Mouse (Mus musculus): ENCODE results near the gene Drg2. TPM values are rescaled to one million over a fixed set of nuclear protein-coding genes. Genes with fewer than 3 reads are reported as not detected.

The Drg2 gene
- polyA plus RNA-seq, 1 experiment = 80.6 TPM

GRCm38 (mm10) chr11:60442896-60443295, 11.5 kb upstream of the Drg2 start:
- Histone ChIP-seq H3K79me3 (ENCODE audit: low read depth) (no peaks in the 10 kb centered on the region), H3ac (ENCODE audit: control insufficient read depth, insufficient read length, low read depth) (no peak overlapping the region), H3K4me3 (ENCODE audit: insufficient read depth, poor library complexity, severe bottlenecking) (no peak overlapping the region), H3K36me3 (ENCODE audit: control insufficient read depth, insufficient read depth) (peaks cover 40% of the 10 kb centered on the region), H3K27me3 (ENCODE audit: control insufficient read depth, insufficient read depth, insufficient read length) (no peaks in the 10 kb centered on the region), H3K79me2 (ENCODE audit: control insufficient read depth, insufficient read depth) (no peaks in the 10 kb centered on the region)
- TF ChIP-seq CEBPB (IDR thresholded peaks at IDR 0.05; ENCODE audit: low read depth) = no peak

GRCm38 (mm10) chr11:60444007-60444406, 10.4 kb upstream of the Drg2 start:
- Histone ChIP-seq H3K79me3 (ENCODE audit: low read depth) (no peaks in the 10 kb centered on the region), H3ac (ENCODE audit: control insufficient read depth, insufficient read length, low read depth) (no peak overlapping the region), H3K36me3 (ENCODE audit: control insufficient read depth, insufficient read depth) (peaks cover 29% of the 10 kb centered on the region), H3K4me3 (ENCODE audit: insufficient read depth, poor library complexity, severe bottlenecking) (no peak overlapping the region), H3K79me2 (ENCODE audit: control insufficient read depth, insufficient read depth) (no peaks in the 10 kb centered on the region), H3K27me3 (ENCODE audit: control insufficient read depth, insufficient read depth, insufficient read length) (no peaks in the 10 kb centered on the region)
- TF ChIP-seq FOSL1 (IDR thresholded peaks at IDR 0.05; ENCODE audit: insufficient read depth, low read length, poor library complexity, severe bottlenecking) = no peak

GRCm38 (mm10) chr11:60454745-60455087, 325 bp downstream of the Drg2 start:
- Histone ChIP-seq H3ac (ENCODE audit: control insufficient read depth, insufficient read length, low read depth) (peak overlapping the region; percentile 85), H3K36me3 (ENCODE audit: control insufficient read depth, insufficient read depth) (peaks cover 35% of the 10 kb centered on the region), H3K4me3 (ENCODE audit: insufficient read depth, poor library complexity, severe bottlenecking) (peak overlapping the region; percentile 98), H3K79me2 (ENCODE audit: control insufficient read depth, insufficient read depth) (peaks cover 38% of the 10 kb centered on the region), H3K27me3 (ENCODE audit: control insufficient read depth, insufficient read depth, insufficient read length) (no peaks in the 10 kb centered on the region), H3K79me3 (ENCODE audit: low read depth) (peaks cover 24% of the 10 kb centered on the region)
- TF ChIP-seq CTCF (IDR thresholded peaks at IDR 0.05; ENCODE audit: control insufficient read depth, insufficient read depth, insufficient read length) = no peak
- TF ChIP-seq USF1 (IDR thresholded peaks at IDR 0.05; ENCODE audit: low read depth) = no peak
- no peak for TF ChIP-seq MAX (IDR thresholded peaks at IDR 0.05)
- TF ChIP-seq MYOG (IDR thresholded peaks at IDR 0.05; ENCODE audit: control insufficient read depth, extremely low read depth, insufficient read length) = no peak
- no peak for TF ChIP-seq MYOD1 (IDR thresholded peaks at IDR 0.05; ENCODE audit: control insufficient read depth, insufficient read length, low read depth)
- no peak for TF ChIP-seq FOSL1 (IDR thresholded peaks at IDR 0.05; ENCODE audit: insufficient read depth, low read length, poor library complexity, severe bottlenecking)
- TF ChIP-seq CEBPB (IDR thresholded peaks at IDR 0.05; ENCODE audit: low read depth) = no peak

DNA sequence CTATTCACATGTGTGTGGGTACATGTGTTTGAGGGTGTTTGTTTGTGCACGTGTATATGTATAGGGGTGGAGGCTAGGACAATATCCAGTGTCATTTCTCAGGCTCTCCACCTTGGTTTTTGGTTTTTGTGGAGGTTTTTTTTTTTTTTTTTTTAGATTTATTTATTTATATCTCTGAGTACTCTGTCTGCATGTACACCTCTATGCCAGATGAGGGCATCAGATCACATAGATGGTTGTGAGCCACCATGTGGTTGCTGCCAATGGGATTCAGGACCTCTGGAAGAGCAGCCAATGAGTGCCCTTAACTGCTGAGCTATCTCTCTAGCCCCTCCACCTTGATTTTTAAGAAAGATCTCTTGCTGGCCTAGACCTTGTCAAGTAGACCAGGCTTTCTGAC, 3.6 kb downstream of the Drg2 start:
- no peak overlapping the region for H3ac ChIP-seq (ENCODE audit: control insufficient read depth, insufficient read length, low read depth)
- TF ChIP-seq MAX (IDR thresholded peaks at IDR 0.05) (no peak), FOSL1 (IDR thresholded peaks at IDR 0.05; ENCODE audit: insufficient read depth, low read length, poor library complexity, severe bottlenecking) (no peak), CTCF (IDR thresholded peaks at IDR 0.05; ENCODE audit: control insufficient read depth, insufficient read depth, insufficient read length) (no peak), MYOD1 (IDR thresholded peaks at IDR 0.05; ENCODE audit: control insufficient read depth, insufficient read length, low read depth) (no peak), CEBPB (IDR thresholded peaks at IDR 0.05; ENCODE audit: low read depth) (no peak), MYOG (IDR thresholded peaks at IDR 0.05; ENCODE audit: control insufficient read depth, extremely low read depth, insufficient read length) (no peak), USF1 (IDR thresholded peaks at IDR 0.05; ENCODE audit: low read depth) (no peak)
- peaks cover 52% of the 10 kb centered on the region for H3K36me3 ChIP-seq (ENCODE audit: control insufficient read depth, insufficient read depth)
- H3K27me3 ChIP-seq (ENCODE audit: control insufficient read depth, insufficient read depth, insufficient read length) = no peaks in the 10 kb centered on the region
- H3K79me3 ChIP-seq (ENCODE audit: low read depth) = peaks cover 24% of the 10 kb centered on the region
- peaks cover 38% of the 10 kb centered on the region for H3K79me2 ChIP-seq (ENCODE audit: control insufficient read depth, insufficient read depth)
- H3K4me3 ChIP-seq (ENCODE audit: insufficient read depth, poor library complexity, severe bottlenecking) = no peak overlapping the region

DNA sequence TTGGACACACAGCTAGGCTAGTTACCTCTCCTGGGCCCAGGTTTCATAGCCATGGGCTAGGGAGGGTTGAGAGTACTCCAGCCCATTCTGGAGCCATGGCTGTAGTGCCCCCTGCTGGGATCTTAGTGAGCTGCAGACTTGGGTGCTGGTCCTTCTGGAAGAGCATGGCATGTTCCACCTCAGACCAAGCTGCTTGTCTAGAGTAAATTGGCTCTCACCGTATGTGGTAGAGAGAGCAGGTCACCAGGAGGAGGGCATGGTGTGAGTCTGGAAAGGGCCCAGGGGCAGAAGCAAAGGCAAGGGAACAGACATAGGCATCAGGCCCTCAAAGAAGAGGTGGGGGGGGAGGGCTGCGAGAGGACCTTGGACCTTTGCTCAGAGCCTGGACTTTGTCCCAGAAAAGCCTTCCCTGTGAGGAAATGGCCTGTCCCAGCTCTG, 11.6 kb downstream of the Drg2 start:
- Histone ChIP-seq H3K79me2 (ENCODE audit: control insufficient read depth, insufficient read depth) (no peaks in the 10 kb centered on the region), H3ac (ENCODE audit: control insufficient read depth, insufficient read length, low read depth) (no peak overlapping the region), H3K79me3 (ENCODE audit: low read depth) (no peaks in the 10 kb centered on the region), H3K27me3 (ENCODE audit: control insufficient read depth, insufficient read depth, insufficient read length) (no peaks in the 10 kb centered on the region), H3K4me3 (ENCODE audit: insufficient read depth, poor library complexity, severe bottlenecking) (no peak overlapping the region), H3K36me3 (ENCODE audit: control insufficient read depth, insufficient read depth) (peaks cover 49% of the 10 kb centered on the region)
- TF ChIP-seq CTCF (IDR thresholded peaks at IDR 0.05; ENCODE audit: control insufficient read depth, insufficient read depth, insufficient read length) = no peak
- TF ChIP-seq FOSL1 (IDR thresholded peaks at IDR 0.05; ENCODE audit: insufficient read depth, low read length, poor library complexity, severe bottlenecking) = no peak
- TF ChIP-seq USF1 (IDR thresholded peaks at IDR 0.05; ENCODE audit: low read depth) = no peak
- TF ChIP-seq CEBPB (IDR thresholded peaks at IDR 0.05; ENCODE audit: low read depth) = no peak
- TF ChIP-seq MYOG (IDR thresholded peaks at IDR 0.05; ENCODE audit: control insufficient read depth, extremely low read depth, insufficient read length) = no peak
- TF ChIP-seq MAX (IDR thresholded peaks at IDR 0.05) = no peak
- no peak for TF ChIP-seq MYOD1 (IDR thresholded peaks at IDR 0.05; ENCODE audit: control insufficient read depth, insufficient read length, low read depth)

DNA sequence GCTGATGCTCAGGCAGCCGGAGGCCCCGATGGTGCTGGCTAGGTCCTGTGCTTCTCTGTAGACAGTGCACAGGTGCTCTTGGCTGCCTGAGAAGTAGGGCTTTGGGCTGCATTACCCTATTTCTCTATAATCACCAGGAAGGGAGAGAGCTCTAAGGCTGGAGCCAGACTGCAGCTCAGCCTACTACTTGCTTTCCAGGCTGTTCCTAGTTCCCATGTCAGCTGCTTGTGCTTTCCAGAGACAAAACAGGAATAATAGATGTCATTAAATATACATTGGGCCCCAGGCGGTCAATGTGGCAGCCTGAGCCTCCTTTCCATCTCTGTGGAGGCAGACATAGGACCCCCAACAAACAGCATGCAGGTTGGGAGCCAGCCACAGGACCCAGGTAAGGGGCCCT, 14.6 kb downstream of the Drg2 start, which contains the start of gene Myo15:
Gene Myo15 (plus strand): TSS at position 301 of the 400 bp plus-strand sequence.
- Histone ChIP-seq H3K79me3 (ENCODE audit: low read depth) (no peaks in the 10 kb centered on the region), H3K36me3 (ENCODE audit: control insufficient read depth, insufficient read depth) (peaks cover 40% of the 10 kb centered on the region), H3K27me3 (ENCODE audit: control insufficient read depth, insufficient read depth, insufficient read length) (no peaks in the 10 kb centered on the region), H3K79me2 (ENCODE audit: control insufficient read depth, insufficient read depth) (no peaks in the 10 kb centered on the region), H3K4me3 (ENCODE audit: insufficient read depth, poor library complexity, severe bottlenecking) (no peak within 1 kb of the TSS), H3ac (ENCODE audit: control insufficient read depth, insufficient read length, low read depth) (no peak within 1 kb of the TSS)
- TF ChIP-seq MYOD1 (IDR thresholded peaks at IDR 0.05; ENCODE audit: control insufficient read depth, insufficient read length, low read depth) = no peak
- no peak for TF ChIP-seq MYOG (IDR thresholded peaks at IDR 0.05; ENCODE audit: control insufficient read depth, extremely low read depth, insufficient read length)
- TF ChIP-seq FOSL1 (IDR thresholded peaks at IDR 0.05; ENCODE audit: insufficient read depth, low read length, poor library complexity, severe bottlenecking) = no peak
- TF ChIP-seq MAX (IDR thresholded peaks at IDR 0.05) = no peak
- TF ChIP-seq CEBPB (IDR thresholded peaks at IDR 0.05; ENCODE audit: low read depth) = no peak
- TF ChIP-seq USF1 (IDR thresholded peaks at IDR 0.05; ENCODE audit: low read depth) = no peak
- TF ChIP-seq CTCF (IDR thresholded peaks at IDR 0.05; ENCODE audit: control insufficient read depth, insufficient read depth, insufficient read length) = no peak

Measured in C2C12 (cell line).